Mouse (Mus musculus) right cerebral cortex, postnatal 25 days (tissue): Measurements from ENCODE around the gene Mmp2.
"Not testable (repeated sequence)": the region's sequence is repeated elsewhere in the genome, so short reads cannot be mapped to it uniquely, and the experiment has no call there.

ENCODE experiments used
- DNase-seq: peaks from one replicate; pipeline ENCODE4 v3.0.0; 2022

Mmp2 gene

GRCm38 (mm10) chr8:92839876-92840275, 12.8 kb downstream of the Mmp2 start:
- DNase-seq, result no peak

GRCm38 (mm10) chr8:92846684-92847083, 19.6 kb downstream of the Mmp2 start:
- peak; percentile 8 for DNase-seq

GRCm38 (mm10) chr8:92847299-92847698, 20.2 kb downstream of the Mmp2 start:
- DNase-seq, result no peak

- DNase-seq, result no peak
These were observed 22.2 kb downstream of the Mmp2 start for GRCm38 (mm10) chr8:92849261-92849660.

- peak; percentile 55 for DNase-seq
These were observed 23.1 kb downstream of the Mmp2 start for GRCm38 (mm10) chr8:92850239-92850638.

- DNase-seq, result no peak
These were observed 24.3 kb downstream of the Mmp2 start for GRCm38 (mm10) chr8:92851381-92851780.

- DNase-seq, result no peak
These were observed 26.3 kb downstream of the Mmp2 start for GRCm38 (mm10) chr8:92853188-92853983.

- DNase-seq, result no peak
These were observed 27.6 kb downstream of the Mmp2 start for GRCm38 (mm10) chr8:92854673-92855072.

GRCm38 (mm10) chr8:92855171-92855894, 28.2 kb downstream of the Mmp2 start, which contains the start of gene Lpcat2:
Gene Lpcat2 (plus strand): TSS chr8:92855339.
- peak; percentile 82 for DNase-seq

- no peak for DNase-seq
These were observed 29.3 kb downstream of the Mmp2 start for GRCm38 (mm10) chr8:92856273-92856986.

GRCm38 (mm10) chr8:92858475-92859182, 31.5 kb downstream of the Mmp2 start:
- no peak for DNase-seq

GRCm38 (mm10) chr8:92861977-92862376, 34.9 kb downstream of the Mmp2 start:
- DNase-seq, result no peak

- no peak for DNase-seq
These were observed 43.2 kb downstream of the Mmp2 start for GRCm38 (mm10) chr8:92870281-92870680.

GRCm38 (mm10) chr8:92872063-92872759, 45.1 kb downstream of the Mmp2 start:
- DNase-seq, result no peak

- DNase-seq, result no peak
These were observed 48.7 kb downstream of the Mmp2 start for GRCm38 (mm10) chr8:92875795-92876194.

GRCm38 (mm10) chr8:92881247-92881646, 54.2 kb downstream of the Mmp2 start:
- DNase-seq, result no peak

- DNase-seq, result no peak
These were observed 56.7 kb downstream of the Mmp2 start for GRCm38 (mm10) chr8:92883771-92884170.

GRCm38 (mm10) chr8:92892216-92892615, 65.1 kb downstream of the Mmp2 start:
- not testable (repeated sequence) for DNase-seq

- no peak for DNase-seq
These were observed 66.8 kb downstream of the Mmp2 start for GRCm38 (mm10) chr8:92893870-92894269.

- DNase-seq, result no peak
These were observed 68.0 kb downstream of the Mmp2 start for GRCm38 (mm10) chr8:92895053-92895452.

GRCm38 (mm10) chr8:92896056-92896455, 69.0 kb downstream of the Mmp2 start:
- no peak for DNase-seq

GRCm38 (mm10) chr8:92896611-92897010, 69.5 kb downstream of the Mmp2 start:
- DNase-seq, result no peak
